Mouse (Mus musculus) MEL (cell line): Measurements from ENCODE around the gene Atp5d. TPM values are rescaled to one million over a fixed set of nuclear protein-coding genes. Genes with fewer than 3 reads are reported as not detected.

Experiments
- DNase-seq: peaks from one replicate; pipeline ENCODE4 v3.0.0; 2011; ENCODE audit warnings: low read depth, low spot score
- H3K27ac ChIP-seq: 2 replicates; pipeline ENCODE4 v1.5.1; 2012; ENCODE audit warnings: low read depth, mild to moderate bottlenecking, control low read depth, low read length, moderate library complexity; ENCODE audit not compliant: control insufficient read depth
- H3K27me3 ChIP-seq, 2 experiments: fragments of 150-350 bp in 1 of 2; sonication (generic) in 1 of 2; 2 replicates each; pipeline ENCODE4 v1.6.1; 2012; ENCODE audit warnings: low read length in 2 of 2, mild to moderate bottlenecking in 2 of 2, improper control_type of control experiment in 1 of 2, moderate library complexity in 1 of 2; ENCODE audit not compliant: insufficient read depth in 2 of 2, control insufficient read depth in 1 of 2
- H3K36me3 ChIP-seq, 2 experiments: 2 replicates each; pipeline ENCODE4 v1.6.1; 2012 to 2014; ENCODE audit warnings: low read length in 2 of 2, improper control_type of control experiment in 1 of 2, inconsistent platforms in 1 of 2, mild to moderate bottlenecking in 1 of 2; ENCODE audit not compliant: insufficient read depth in 2 of 2, control insufficient read depth in 1 of 2
- H3K4me1 ChIP-seq, 2 experiments: fragments of 150-350 bp in 1 of 2; sonication (generic) in 1 of 2; 2 replicates each; pipeline ENCODE4 v1.6.1; 2012; ENCODE audit warnings: low read length in 2 of 2, improper control_type of control experiment in 1 of 2, mild to moderate bottlenecking in 1 of 2; ENCODE audit not compliant: insufficient read depth in 2 of 2, control insufficient read depth in 1 of 2
- H3K4me3 ChIP-seq, 2 experiments: fragments of 150-350 bp in 1 of 2; sonication (generic) in 1 of 2; 2 replicates each; pipeline ENCODE4 v1.5.1; 2012; ENCODE audit warnings: low read depth in 2 of 2, low read length in 2 of 2, mild to moderate bottlenecking in 2 of 2, moderate library complexity in 2 of 2, control low read depth in 1 of 2, improper control_type of control experiment in 1 of 2; ENCODE audit not compliant: control insufficient read depth in 1 of 2, insufficient read depth in 1 of 2
- H3K79me2 ChIP-seq: 2 replicates; pipeline ENCODE4 v1.6.1; 2012; ENCODE audit warnings: mild to moderate bottlenecking, low read length, moderate library complexity; ENCODE audit not compliant: control insufficient read depth, poor library complexity, insufficient read depth
- H3K9ac ChIP-seq: 2 replicates; pipeline ENCODE4 v1.6.1; 2012; ENCODE audit warnings: low read depth, mild to moderate bottlenecking, control low read depth, low read length, moderate library complexity; ENCODE audit not compliant: control insufficient read depth, poor library complexity, severe bottlenecking
- H3K9me3 ChIP-seq: fragments of 150-350 bp; sonication (generic); replicated peaks from 2 replicates; pipeline ENCODE4 v1.6.1; 2012; ENCODE audit warnings: mild to moderate bottlenecking, low read length, improper control_type of control experiment, moderate library complexity; ENCODE audit not compliant: insufficient read depth
- CHD1 ChIP-seq: IDR thresholded peaks from 2 replicates; pipeline ENCODE4 v1.6.1; 2012; ENCODE audit warnings: low read depth, mild to moderate bottlenecking, inconsistent platforms, low read length, improper control_type of control experiment
- CTCF ChIP-seq, 3 experiments: IDR thresholded peaks in 2 of 3; conservative IDR thresholded peaks in 1 of 3; 2 replicates each; pipeline ENCODE4 v1.5.1; 2011 to 2012; ENCODE audit warnings: low read length in 3 of 3, low read depth in 2 of 3, mild to moderate bottlenecking in 2 of 3, improper control_type of control experiment in 1 of 3, inconsistent platforms in 1 of 3, mixed read lengths in 1 of 3, moderate library complexity in 1 of 3; ENCODE audit not compliant: control insufficient read depth in 1 of 3, insufficient read depth in 1 of 3, poor library complexity in 1 of 3, severe bottlenecking in 1 of 3
- E2F4 ChIP-seq: IDR thresholded peaks from 2 replicates; pipeline ENCODE4 v1.6.1; 2011; ENCODE audit warnings: low read depth, low read length, improper control_type of control experiment, borderline replicate concordance
- EP300 ChIP-seq, 2 experiments: IDR thresholded peaks; 2 replicates each; pipeline ENCODE4 v1.6.1; 2011; ENCODE audit warnings: improper control_type of control experiment in 2 of 2, low read length in 2 of 2, low read depth in 1 of 2, mild to moderate bottlenecking in 1 of 2
- ETS1 ChIP-seq: IDR thresholded peaks from 2 replicates; pipeline ENCODE4 v1.6.1; 2012; ENCODE audit warnings: low read depth, mild to moderate bottlenecking, inconsistent platforms, low read length, improper control_type of control experiment, moderate library complexity
- GATA1 ChIP-seq: IDR thresholded peaks from 2 replicates; pipeline ENCODE4 v1.6.1; 2011; ENCODE audit warnings: low read depth, low read length, improper control_type of control experiment
- JUND ChIP-seq: IDR thresholded peaks from 2 replicates; pipeline ENCODE4 v1.6.1; 2011; ENCODE audit warnings: low read depth, mild to moderate bottlenecking, improper control_type of control experiment, low read length
- MAZ ChIP-seq: IDR thresholded peaks from 2 replicates; pipeline ENCODE4 v1.6.1; 2012; ENCODE audit warnings: low read depth, mild to moderate bottlenecking, inconsistent platforms, low read length, improper control_type of control experiment
- MYC ChIP-seq: IDR thresholded peaks from 2 replicates; pipeline ENCODE4 v1.6.1; 2011; ENCODE audit warnings: low read depth, mild to moderate bottlenecking, low read length, improper control_type of control experiment, moderate library complexity
- NRF1 ChIP-seq: IDR thresholded peaks from 2 replicates; pipeline ENCODE4 v1.6.1; 2014; ENCODE audit warnings: low read depth, mild to moderate bottlenecking, inconsistent platforms, low read length, improper control_type of control experiment, moderate library complexity; ENCODE audit not compliant: poor library complexity, insufficient read depth, severe bottlenecking
- POLR2A ChIP-seq, 2 experiments: IDR thresholded peaks; 2 replicates each; pipeline ENCODE4 v1.6.1; 2011 to 2012; ENCODE audit warnings: low read length in 2 of 2, mild to moderate bottlenecking in 2 of 2, control low read depth in 1 of 2, improper control_type of control experiment in 1 of 2, low read depth in 1 of 2, moderate library complexity in 1 of 2; ENCODE audit not compliant: control insufficient read depth in 1 of 2, insufficient read depth in 1 of 2, poor library complexity in 1 of 2
- POLR2AphosphoS5 ChIP-seq: IDR thresholded peaks from 2 replicates; pipeline ENCODE4 v1.6.1; 2012; ENCODE audit warnings: low read depth, borderline replicate concordance, mild to moderate bottlenecking, inconsistent platforms, low read length, moderate library complexity, mixed read lengths
- RAD21 ChIP-seq: IDR thresholded peaks from 2 replicates; pipeline ENCODE4 v1.6.1; 2011; ENCODE audit warnings: mild to moderate bottlenecking, low read depth, low read length, improper control_type of control experiment
- RCOR1 ChIP-seq: IDR thresholded peaks from 2 replicates; pipeline ENCODE4 v1.6.1; 2012; ENCODE audit warnings: low read depth, mild to moderate bottlenecking, inconsistent platforms, low read length, improper control_type of control experiment
- TBP ChIP-seq: IDR thresholded peaks from 2 replicates; pipeline ENCODE4 v1.8.0; 2011; ENCODE audit warnings: low read depth, low read length, improper control_type of control experiment
- USF1 ChIP-seq: IDR thresholded peaks from 2 replicates; pipeline ENCODE4 v1.6.1; 2014; ENCODE audit warnings: low read depth, mild to moderate bottlenecking, inconsistent platforms, low read length, improper control_type of control experiment, moderate library complexity
- USF2 ChIP-seq, 2 experiments: IDR thresholded peaks; 2 replicates each; pipeline ENCODE4 v1.6.1; 2011 to 2012; ENCODE audit warnings: improper control_type of control experiment in 2 of 2, low read length in 2 of 2, borderline replicate concordance in 1 of 2, inconsistent platforms in 1 of 2, low read depth in 1 of 2, mild to moderate bottlenecking in 1 of 2; ENCODE audit not compliant: insufficient read depth in 1 of 2
- ZC3H11A ChIP-seq: IDR thresholded peaks from 2 replicates; pipeline ENCODE4 v1.6.1; 2012; ENCODE audit warnings: low read depth, mild to moderate bottlenecking, inconsistent platforms, low read length, improper control_type of control experiment
- polyA plus RNA-seq, 2 experiments: library from polyadenylated mRNA; stranded (reverse) in 1 of 2; unstranded in 1 of 2; fragments of >175 nt in 1 of 2; fragments of >200 nt in 1 of 2; gene quantifications; 2 replicates each; pipeline versions ENCODE4 v1.2.1 to v1.2.4; 2012; ENCODE audit warnings: low replicate concordance in 2 of 2, low read depth in 1 of 2; ENCODE audit not compliant: insufficient read length in 2 of 2, insufficient read depth in 1 of 2, missing spikeins in 1 of 2
- total RNA-seq: library from RNA; depleted of rRNA; stranded (reverse); fragments of 300-350 nt; gene quantifications from 2 replicates; pipeline ENCODE4 v1.2.3, GENCODE M21; 2012

Gene Atp5d
- total and polyA plus RNA-seq, 3 experiments = 300 to 657 (median 308) TPM

DNA sequence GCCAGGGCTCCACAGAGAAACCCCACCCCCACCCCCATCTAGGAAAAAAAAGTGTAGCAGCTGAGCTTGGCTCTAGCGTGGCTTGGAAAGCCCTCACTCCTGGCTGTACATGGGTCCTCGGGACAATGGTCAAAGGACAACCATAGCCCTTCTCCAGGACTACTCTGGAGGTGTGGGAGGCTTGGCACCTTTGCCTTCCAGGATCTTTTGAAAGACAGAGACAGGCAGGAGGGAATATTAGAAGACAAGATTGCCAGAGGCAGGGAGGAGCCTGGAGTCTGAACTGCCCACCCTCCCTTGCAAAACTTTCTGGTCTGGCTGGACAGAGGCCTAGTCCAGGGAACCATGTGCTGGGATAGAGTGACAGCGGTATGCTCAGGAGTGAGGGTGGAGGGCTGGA is 43.7 kb upstream of the Atp5d start:
- no peak for DNase-seq
- Histone ChIP-seq H3K4me1 (peaks cover 2 to 20% of the 10 kb centered on the region in 2 experiments), H3K36me3 (peaks cover 0 to 9% of the 10 kb centered on the region in 2 experiments; a peak in 3 of 4 replicates), H3K9me3 (no peaks in the 10 kb centered on the region), H3K4me3 (no peak overlapping the region), H3K27ac (no peak overlapping the region), H3K79me2 (peaks cover 22% of the 10 kb centered on the region), H3K27me3 (no peaks in the 10 kb centered on the region), H3K9ac (no peak overlapping the region)
- TF ChIP-seq RAD21 (no peak), USF1 (no peak), GATA1 (no peak), CTCF (IDR thresholded peaks at IDR 0.05 in 2 of 3, conservative IDR thresholded peaks at IDR 0.05 in 1 of 3; ENCODE audit: control insufficient read depth in 1 of 3, insufficient read depth in 1 of 3, low read depth in 2 of 3, low read length in 3 of 3, poor library complexity in 1 of 3, severe bottlenecking in 1 of 3) (no peak), E2F4 (no peak), MYC (no peak), NRF1 (no peak), CHD1 (no peak), ZC3H11A (no peak), JUND (no peak), MAZ (no peak), POLR2A (IDR thresholded peaks at IDR 0.05; ENCODE audit: control insufficient read depth in 1 of 2, insufficient read depth in 1 of 2, low read depth in 1 of 2, low read length in 2 of 2, poor library complexity in 1 of 2) (no peak), POLR2AphosphoS5 (no peak), ETS1 (no peak), EP300 (IDR thresholded peaks at IDR 0.05; ENCODE audit: low read depth in 1 of 2, low read length in 2 of 2) (no peak), USF2 (IDR thresholded peaks at IDR 0.05; ENCODE audit: borderline replicate concordance in 1 of 2, insufficient read depth in 1 of 2, low read depth in 1 of 2, low read length in 2 of 2) (no peak), RCOR1 (no peak), TBP (no peak)

DNA sequence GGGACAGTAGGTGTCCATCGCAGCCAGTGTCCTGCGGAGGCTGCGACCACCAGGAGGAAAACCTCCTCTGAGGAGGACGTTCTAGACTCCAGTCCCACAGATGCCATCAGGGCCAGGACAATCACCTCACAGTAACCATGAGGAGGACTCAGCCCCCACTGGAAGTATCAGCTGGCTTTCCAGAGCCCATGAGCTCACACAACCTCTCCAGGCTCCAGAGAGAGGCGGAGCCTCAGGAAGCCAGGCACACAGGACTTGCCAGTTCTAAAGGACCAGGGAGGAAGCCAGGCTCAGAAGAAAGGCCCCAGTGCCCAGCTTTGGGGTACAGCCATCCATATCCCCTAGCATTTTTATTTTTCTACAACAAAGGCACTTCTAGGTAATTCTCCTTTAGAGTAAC is 42.9 kb upstream of the Atp5d start:
- DNase-seq = no peak
- no peak overlapping the region for H3K27ac ChIP-seq
- TF ChIP-seq ETS1 = no peak
- TF ChIP-seq POLR2A (IDR thresholded peaks at IDR 0.05; ENCODE audit: control insufficient read depth in 1 of 2, insufficient read depth in 1 of 2, low read depth in 1 of 2, low read length in 2 of 2, poor library complexity in 1 of 2) = 0 out of 4 replicates have a peak, but pooled peaks of 1 of the 2 experiments have one; percentile 21
- H3K9me3 ChIP-seq = no peaks in the 10 kb centered on the region
- H3K36me3 ChIP-seq = peaks cover 0 to 9% of the 10 kb centered on the region in 2 experiments; a peak in 3 of 4 replicates
- H3K4me3 ChIP-seq = no peak overlapping the region
- H3K79me2 ChIP-seq = peaks cover 29% of the 10 kb centered on the region
- no peaks in the 10 kb centered on the region for H3K27me3 ChIP-seq
- no peak overlapping the region for H3K9ac ChIP-seq
- H3K4me1 ChIP-seq = peaks cover 2 to 20% of the 10 kb centered on the region in 2 experiments
